Mouse (Mus musculus): ENCODE measurements around the gene Zmpste24.
"Not testable (repeated sequence)": the region's sequence is repeated elsewhere in the genome, so short reads cannot be mapped to it uniquely, and the experiment has no call there.

Zmpste24 gene

GRCm38 (mm10) chr4:121097650-121098378 lies at the start of gene Zmpste24:
Gene Zmpste24, minus strand, starts transcription at chr4:121098241.
- DNase-seq, result peak; percentile 91

- DNase-seq, result no peak
Observed at GRCm38 (mm10) chr4:121109126-121109525, 11.1 kb upstream of the Zmpste24 start, which contains the start of gene Tmco2. Gene Tmco2, minus strand, starts transcription at chr4:121109226.

DNA sequence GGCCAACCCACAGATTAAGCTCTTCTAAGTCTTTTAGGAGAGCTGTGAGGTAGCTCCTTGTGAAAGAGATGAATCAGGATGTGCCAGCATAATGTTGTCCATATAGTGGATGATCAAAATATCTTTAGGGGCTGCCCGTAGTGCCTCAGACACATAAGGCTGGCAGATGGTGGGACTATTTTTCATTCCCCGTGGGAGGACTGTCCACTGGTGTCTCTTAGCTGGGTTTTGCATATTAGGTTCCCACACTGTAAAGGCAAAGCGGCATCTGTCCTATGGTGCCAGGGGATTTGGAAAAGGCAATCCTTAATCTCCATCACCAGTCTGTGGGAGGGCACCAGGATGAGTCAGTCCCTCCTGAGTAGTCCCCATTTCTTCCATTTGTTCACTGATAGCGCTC lies 5.3 kb upstream of the Zmpste24 start:
- no peak for DNase-seq

DNA sequence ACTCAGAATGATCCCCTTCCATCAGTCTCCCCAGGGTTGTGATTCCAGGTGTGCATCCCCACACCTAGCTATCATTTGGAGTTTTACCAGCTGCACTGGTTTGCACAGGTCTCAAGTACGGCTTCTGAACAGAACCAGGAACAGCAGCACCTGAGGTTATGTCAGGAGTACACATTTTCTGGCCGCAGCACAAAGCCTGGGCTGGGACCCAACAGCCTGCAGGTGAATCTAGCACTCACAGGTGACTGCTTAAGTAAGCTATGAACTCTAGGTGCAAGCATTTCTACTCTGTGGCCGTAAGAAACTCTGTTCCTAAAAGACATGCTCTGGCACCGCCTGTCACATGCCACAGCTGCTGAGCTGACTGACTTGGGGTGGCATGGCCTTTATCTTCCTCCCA lies 7.8 kb downstream of the Zmpste24 start:
- DNase-seq, result no peak

GRCm38 (mm10) chr4:121088696-121089095 lies 9.3 kb downstream of the Zmpste24 start:
- no peak for DNase-seq

DNA sequence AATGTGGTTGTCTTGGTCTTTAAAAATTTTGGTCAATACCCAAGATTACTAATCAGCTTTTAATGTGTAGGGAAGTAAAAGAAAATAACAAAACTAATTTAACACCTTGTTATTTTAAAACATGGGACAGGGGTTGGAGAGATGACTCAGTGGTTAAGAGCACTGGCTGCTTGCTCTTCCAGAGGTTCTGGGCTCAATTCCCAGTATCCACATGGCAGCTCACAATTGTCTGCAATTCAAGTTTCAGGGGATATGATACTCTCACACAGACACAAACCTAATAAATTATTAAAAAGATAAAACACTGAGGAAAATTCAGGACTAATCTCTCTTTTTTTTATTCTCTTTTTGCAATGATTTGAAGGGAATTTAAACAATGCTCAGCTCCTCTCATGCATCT lies 13.5 kb downstream of the Zmpste24 start:
- no peak for DNase-seq

DNA sequence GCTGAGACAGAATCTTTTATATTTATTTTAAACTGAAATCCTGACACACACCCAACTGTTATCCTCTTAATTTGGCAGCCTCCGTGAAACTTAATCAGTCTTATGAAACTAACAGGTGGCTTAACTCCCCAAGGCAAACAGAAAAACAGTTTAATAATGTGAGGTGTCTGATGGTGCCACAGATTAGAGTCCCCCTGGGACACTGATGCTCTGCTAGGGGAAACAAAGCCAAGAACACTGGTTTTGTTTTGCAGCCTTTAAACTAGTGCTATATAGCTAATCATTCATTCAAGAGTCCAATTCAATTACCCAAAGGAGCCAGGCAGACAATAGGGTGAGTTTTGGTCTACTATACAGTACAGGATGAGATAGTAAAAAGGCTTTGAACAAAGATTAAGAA lies 17.6 kb downstream of the Zmpste24 start:
- DNase-seq, result no peak

DNA sequence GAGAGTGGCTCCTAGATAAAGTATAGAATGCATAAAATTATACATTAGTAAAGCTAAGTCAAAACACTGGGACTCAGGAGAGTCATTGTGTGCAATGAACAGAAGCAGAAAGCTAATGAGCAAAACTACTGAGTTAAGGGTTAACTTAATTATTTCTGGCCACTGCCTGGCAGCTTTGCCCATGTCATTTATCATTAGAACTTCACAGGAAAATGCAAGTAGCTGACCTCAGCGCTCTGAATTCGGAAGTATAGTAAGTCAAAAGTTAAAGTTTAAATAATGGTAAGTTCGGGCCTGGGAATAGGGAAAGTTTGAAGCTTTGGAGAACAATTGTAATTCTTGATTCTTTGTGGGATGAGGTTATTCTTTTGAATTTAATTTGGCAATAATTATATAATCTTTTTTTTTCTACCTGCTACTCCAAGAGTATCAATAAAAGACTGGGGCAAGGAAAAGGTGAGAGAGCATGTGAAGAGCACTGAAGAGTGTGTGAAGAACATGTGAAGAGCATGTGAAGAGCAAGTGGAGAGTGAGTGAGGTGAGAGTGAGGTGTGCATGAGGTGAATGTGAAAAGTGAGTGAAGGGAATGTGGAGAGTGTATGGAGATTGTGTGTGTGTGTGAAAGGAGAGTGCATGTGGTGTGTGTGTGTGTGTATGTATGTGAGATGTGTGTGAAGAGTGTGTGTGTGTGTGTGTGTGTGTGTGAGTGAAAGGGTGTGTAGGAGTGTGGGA lies 20.0 kb downstream of the Zmpste24 start:
- DNase-seq, result no peak

DNA sequence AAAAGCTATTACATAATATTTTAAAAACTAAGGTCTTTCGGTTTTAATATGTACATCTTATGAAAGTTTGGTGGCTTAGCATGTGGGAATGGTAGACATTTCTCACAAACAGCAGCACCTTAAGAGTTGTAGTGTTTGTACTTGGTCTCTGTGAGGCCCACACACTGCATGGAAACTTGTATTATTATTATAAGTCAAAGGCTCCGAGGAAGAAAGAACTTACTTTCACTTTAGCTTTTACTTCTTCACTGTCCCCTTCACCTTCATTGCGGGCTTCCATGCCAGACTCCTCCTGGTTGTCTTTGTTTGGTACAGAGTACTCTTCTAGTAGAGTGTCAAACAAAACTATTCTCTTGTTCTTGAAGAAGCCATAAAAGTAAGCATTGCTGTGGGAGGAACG lies 23.8 kb downstream of the Zmpste24 start:
- DNase-seq, result no peak

- no peak for DNase-seq
Observed at GRCm38 (mm10) chr4:121065336-121065735, 32.7 kb downstream of the Zmpste24 start.

DNA sequence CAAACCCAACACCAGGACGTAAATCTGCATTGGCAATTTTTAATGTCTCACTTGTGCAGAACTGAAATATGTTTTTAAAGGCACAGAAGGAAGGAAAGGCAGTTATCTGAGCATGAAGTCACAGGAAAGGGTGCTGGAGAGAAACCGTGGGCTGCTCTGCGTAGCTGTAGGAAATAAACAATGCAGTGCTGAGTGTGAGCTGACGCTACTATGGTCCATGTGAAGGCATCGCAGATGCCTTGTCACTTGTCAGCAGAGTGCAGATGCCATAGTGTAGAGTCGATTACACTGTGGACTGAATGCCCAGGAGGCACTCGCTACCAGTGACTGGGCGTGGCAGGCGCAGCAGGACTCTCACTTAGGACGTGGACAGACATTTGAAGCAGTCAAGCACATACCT lies 38.8 kb downstream of the Zmpste24 start:
- not testable (repeated sequence) for DNase-seq

DNA sequence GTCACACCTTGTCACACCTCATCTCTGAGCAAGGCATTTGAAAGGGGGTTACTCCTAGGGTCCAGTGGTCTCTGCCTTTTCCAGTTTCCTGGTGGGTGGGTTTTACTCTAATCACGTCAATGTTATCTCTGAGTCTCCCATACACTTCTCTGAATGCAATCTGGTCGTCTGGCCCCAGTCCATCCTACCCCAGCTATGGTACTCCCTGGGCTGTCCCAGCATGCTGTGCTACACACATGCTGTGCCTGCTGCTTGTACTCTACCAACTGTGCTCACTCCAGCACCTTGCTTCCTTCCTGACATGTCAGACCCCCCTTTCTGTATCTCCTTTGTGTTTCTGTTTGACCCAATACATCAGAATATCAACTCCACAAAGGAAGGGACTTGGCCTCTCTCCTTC lies 41.0 kb downstream of the Zmpste24 start:
- no peak for DNase-seq

DNA sequence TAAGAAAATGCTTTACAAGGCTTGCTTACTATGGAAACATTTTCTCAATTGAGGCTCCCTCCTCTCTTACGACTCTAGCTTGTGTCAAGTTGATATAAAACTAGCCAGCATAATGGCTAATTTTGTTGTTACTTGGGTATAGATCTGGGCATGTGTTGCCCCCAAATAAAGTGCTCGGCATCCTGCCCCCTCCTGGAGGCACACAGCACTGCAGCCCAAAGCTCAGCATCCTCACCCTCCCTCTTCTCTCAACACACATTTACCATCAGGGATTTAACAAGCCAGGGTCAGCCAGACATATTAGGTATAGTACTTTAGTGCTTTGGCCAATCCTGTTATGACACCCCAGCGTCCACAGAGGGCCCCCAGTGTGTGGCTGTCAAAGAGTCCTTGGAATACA lies 41.7 kb downstream of the Zmpste24 start:
- peak in 1 of 2 experiments; percentile 65 for DNase-seq

DNA sequence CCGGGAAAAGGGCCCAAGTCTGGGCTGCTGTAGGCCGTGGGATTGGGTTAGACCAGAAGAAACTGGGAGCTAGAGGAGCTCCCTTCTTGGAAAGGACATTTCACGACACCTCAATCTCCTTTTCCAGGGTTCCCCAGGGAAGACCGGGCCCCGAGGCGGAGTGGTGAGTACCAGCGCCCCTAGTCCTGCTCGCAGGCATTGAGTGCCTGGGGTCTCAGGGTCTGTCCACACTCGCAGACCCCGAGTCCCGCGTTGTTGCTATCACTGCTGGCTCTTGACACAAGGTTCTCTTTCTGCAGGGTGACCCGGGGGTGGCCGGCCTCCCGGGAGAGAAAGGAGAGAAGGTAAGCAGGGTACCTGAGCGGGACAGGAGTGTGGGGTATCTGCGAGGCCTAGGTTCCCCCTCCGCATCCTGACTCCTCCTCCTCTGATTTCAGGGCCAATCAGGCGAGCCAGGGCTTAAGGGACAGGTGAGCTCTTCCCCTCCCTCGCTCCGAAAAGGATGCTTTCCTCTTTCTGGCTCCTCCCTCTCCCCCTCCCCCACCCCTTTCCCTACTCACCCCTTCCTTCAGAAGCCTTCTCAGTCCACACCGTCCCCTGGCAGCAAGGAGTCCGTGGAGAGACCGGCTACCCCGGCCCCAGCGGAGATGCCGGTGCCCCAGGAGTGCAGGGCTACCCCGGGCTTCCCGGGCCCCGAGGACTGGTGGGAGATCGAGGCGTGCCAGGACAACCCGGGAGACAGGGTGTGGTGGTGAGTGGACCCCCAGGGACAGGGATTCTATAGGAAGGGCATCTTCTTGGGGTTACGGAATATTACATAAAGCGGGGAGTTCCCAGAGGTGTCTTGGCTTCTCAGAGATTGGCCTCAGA lies 45.4 kb downstream of the Zmpste24 start:
- DNase-seq, result peak; percentile 56 to 70

DNA sequence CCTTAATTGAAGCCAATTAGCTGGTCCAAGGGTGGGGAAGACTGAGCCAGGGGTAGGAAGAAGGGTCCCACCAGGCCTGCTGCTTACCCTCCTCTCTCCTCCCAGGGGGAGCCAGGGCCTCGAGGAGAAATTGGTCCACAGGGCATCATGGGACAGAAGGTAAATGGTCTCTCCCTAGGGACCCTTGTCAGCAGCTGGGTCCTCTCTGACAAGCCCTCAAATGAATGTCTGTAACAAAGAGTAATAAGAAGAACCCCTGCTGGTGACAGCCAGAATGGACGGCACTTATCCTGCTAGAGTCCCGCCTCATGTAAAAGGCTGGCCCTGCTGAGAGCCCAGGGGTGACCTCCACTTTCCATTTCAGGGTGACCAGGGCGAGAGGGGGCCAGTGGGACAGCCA lies 46.2 kb downstream of the Zmpste24 start:
- no peak for DNase-seq

DNA sequence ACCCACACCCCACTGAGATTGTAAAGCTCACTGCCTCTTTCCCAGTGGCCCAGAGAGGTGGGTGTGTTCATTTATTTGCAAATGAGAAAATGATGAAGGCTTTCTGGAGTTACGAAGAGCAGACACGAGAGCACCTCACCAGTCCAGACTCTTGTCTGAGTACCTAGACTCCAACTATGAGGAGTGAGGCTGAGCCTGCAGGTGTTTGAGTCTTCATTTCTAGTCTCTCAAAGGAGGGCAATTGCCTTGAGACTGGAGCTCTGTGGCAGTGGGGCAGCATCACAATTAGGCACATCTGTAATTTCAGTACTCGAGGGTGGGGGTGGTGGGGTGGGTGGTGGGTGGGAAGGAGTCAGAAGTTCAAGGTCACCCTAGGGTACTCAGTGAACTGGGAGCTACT lies 55.1 kb downstream of the Zmpste24 start:
- no peak for DNase-seq

- no peak for DNase-seq
Observed at GRCm38 (mm10) chr4:121042472-121042871, 55.6 kb downstream of the Zmpste24 start.

- peak; percentile 70 to 79 for DNase-seq
Observed at GRCm38 (mm10) chr4:121040897-121041671, 57.0 kb downstream of the Zmpste24 start.

DNA sequence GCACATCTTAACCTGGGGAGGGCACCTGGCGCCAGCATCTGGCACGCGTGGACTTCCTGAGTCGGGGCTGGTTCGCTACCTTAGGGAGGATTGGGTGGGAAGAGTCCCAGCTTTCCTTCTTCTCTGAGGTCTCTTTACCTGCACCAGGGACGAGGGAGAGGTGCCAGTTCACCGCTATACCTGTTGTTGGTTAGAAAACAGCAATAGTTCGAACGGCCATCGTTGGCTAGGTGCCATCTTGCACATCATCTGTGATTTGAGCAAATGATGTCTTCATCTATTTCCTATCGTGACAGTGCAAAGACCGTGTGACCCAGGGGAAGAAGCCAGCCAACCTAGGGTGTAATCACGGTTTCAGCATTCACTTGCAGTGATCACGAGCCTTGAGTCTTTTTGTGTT lies 57.7 kb downstream of the Zmpste24 start:
- DNase-seq, result peak in 1 of 2 experiments; percentile 23

DNA sequence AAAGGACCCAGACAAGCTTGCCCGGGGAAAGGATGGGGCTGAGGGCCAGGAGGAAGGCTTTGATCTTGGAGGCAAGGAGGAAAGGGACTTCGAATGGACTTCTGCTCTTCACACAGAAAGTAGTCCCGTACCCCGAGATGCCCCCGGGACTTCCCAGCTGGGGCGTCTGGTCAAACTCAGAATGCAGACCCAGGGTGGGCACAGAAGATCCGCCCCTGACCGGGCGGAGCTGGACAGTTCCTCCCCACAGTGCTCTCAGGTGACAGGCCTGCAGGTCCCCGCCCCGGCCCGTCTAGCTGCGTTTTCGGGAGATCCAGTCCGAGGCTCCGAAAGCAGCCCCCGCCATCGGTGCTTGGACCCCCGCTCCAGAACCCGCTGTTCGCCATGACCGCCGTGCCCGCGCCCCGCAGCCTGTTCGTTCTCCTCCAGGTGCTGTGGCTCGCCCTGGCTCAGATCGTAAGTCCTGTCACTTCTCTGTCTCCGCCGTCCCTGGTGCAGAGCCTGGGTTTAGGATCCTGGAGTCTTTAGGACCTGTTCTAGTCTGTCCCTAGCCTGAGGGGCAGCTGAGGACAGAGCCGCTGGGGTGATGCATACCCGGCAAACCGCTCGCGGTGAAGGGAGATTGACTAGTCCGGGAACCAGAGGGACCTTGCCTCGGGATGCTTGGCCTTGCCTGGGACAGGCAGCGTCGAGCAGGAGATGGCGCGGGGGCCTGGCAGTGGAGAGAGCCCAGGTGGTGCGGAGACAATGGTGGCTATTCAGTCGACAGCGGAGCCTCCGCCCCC lies 58.5 kb downstream of the Zmpste24 start, which contains the start of gene Col9a2:
Col9a2 (plus strand) TSS at position 55 of the 785 bp plus-strand sequence.
- DNase-seq, result peak; percentile 43 to 44

DNA sequence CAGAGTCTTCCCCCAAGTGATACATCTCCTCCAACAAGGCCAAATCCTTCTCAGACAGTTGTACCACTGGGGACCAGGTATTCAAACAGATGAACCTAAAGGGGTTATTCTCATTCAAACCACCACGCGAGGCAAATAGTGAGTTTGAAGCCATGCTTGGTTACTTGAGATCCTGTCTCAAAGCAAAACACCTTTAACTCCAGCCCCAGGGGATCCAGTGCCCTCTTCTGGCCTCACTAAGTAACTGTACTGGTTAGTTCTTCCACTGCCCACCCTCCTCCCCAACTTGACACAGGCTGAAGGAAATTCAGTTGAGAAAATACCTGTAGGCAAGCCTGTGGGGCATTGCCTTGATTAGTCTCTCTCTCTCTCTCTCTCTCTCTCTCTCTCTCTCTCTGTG lies 65.0 kb downstream of the Zmpste24 start:
- DNase-seq, result no peak

GRCm38 (mm10) chr4:121031440-121031839 lies 66.6 kb downstream of the Zmpste24 start:
- DNase-seq, result no peak

All from cerebellum, postnatal 25 days (tissue).